Mouse (Mus musculus): ENCODE data around the gene Lactb.
"Not testable (repeated sequence)": the region's sequence is repeated elsewhere in the genome, so short reads cannot be mapped to it uniquely, and the experiment has no call there.

Gene Lactb

GRCm38 (mm10) chr9:66915869-66916785 is 59.2 kb downstream of the Lactb start:
- TF ChIP-seq CTCF (conservative IDR thresholded peaks at IDR 0.05; ENCODE audit: low read length) (no peak), NANOG (IDR thresholded peaks at IDR 0.05; ENCODE audit: borderline replicate concordance, low read length) (no peak), POU5F1 (IDR thresholded peaks at IDR 0.05; ENCODE audit: borderline replicate concordance, low read length) (no peak)
- H3K4me3 ChIP-seq (replicated peaks; ENCODE audit: low read length): no peak overlapping the region
- H3K36me3 ChIP-seq (ENCODE audit: insufficient read depth, low read length): no peaks in the 10 kb centered on the region
- H3K27me3 ChIP-seq (ENCODE audit: insufficient read depth, low read length): peaks cover 26% of the 10 kb centered on the region
- peaks cover 40% of the 10 kb centered on the region for H3K4me1 ChIP-seq (replicated peaks; ENCODE audit: low read depth, low read length)
- no peaks in the 10 kb centered on the region for H3K9me3 ChIP-seq (ENCODE audit: low read length)

GRCm38 (mm10) chr9:66915401-66915800 is 59.9 kb downstream of the Lactb start:
- Histone ChIP-seq H3K4me1 (replicated peaks; ENCODE audit: low read depth, low read length) (peaks cover 47% of the 10 kb centered on the region), H3K36me3 (ENCODE audit: insufficient read depth, low read length) (no peaks in the 10 kb centered on the region), H3K4me3 (replicated peaks; ENCODE audit: low read length) (no peak overlapping the region), H3K9me3 (ENCODE audit: low read length) (no peaks in the 10 kb centered on the region), H3K27me3 (ENCODE audit: insufficient read depth, low read length) (peaks cover 26% of the 10 kb centered on the region)
- no peak for TF ChIP-seq POU5F1 (IDR thresholded peaks at IDR 0.05; ENCODE audit: borderline replicate concordance, low read length)
- no peak for TF ChIP-seq NANOG (IDR thresholded peaks at IDR 0.05; ENCODE audit: borderline replicate concordance, low read length)
- TF ChIP-seq CTCF (conservative IDR thresholded peaks at IDR 0.05; ENCODE audit: low read length): no peak

- no peaks in the 10 kb centered on the region for H3K9me3 ChIP-seq (ENCODE audit: low read length)
- H3K4me1 ChIP-seq (replicated peaks; ENCODE audit: low read depth, low read length): peaks cover 56% of the 10 kb centered on the region
- TF ChIP-seq NANOG (IDR thresholded peaks at IDR 0.05; ENCODE audit: borderline replicate concordance, low read length) (no peak), CTCF (conservative IDR thresholded peaks at IDR 0.05; ENCODE audit: low read length) (no peak), POU5F1 (IDR thresholded peaks at IDR 0.05; ENCODE audit: borderline replicate concordance, low read length) (no peak)
- H3K4me3 ChIP-seq (replicated peaks; ENCODE audit: low read length): no peak overlapping the region
- H3K36me3 ChIP-seq (ENCODE audit: insufficient read depth, low read length): no peaks in the 10 kb centered on the region
- H3K27me3 ChIP-seq (ENCODE audit: insufficient read depth, low read length): peaks cover 26% of the 10 kb centered on the region
Observed at GRCm38 (mm10) chr9:66914540-66914939, 60.7 kb downstream of the Lactb start.

DNA sequence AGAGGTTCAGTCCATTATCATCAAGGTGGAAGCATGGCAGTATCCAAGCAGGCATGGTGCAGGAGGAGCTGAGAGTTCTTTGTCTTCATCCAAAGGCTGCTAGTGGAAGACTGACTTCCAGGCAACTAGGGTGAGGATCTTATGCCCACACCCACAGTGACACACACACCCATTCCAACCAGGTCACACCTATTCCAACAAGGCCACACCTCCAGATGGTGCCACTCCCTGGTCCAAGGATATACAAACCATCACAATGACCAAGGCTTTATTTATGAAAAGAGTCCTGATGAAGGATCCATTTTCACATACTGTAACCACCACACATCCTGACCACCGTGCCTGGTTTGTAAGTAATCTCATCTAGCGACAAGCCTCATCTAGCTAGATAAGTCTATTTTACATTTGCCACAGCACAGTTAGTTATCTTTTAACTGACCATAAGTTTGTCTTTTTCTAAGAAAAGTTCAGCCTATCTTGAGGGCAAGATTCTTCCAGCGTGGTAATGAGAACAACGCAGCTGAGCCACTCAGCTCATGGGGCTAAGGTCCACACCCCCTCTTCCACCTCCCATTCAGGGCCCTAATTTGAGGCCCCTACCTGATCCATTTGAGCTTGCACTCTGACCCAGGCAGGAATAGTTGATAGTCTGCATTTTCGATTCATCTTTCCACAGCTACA is 61.9 kb downstream of the Lactb start:
- not testable (repeated sequence) for H3K9me3 ChIP-seq (ENCODE audit: low read length); H3K36me3 ChIP-seq (ENCODE audit: insufficient read depth, low read length); H3K4me3 ChIP-seq (replicated peaks; ENCODE audit: low read length)
- Histone ChIP-seq H3K27me3 (ENCODE audit: insufficient read depth, low read length) (peaks cover 16% of the 10 kb centered on the region), H3K4me1 (replicated peaks; ENCODE audit: low read depth, low read length) (peaks cover 55% of the 10 kb centered on the region)

GRCm38 (mm10) chr9:66912304-66912703 is 63.0 kb downstream of the Lactb start:
- Histone ChIP-seq H3K9me3 (ENCODE audit: low read length) (no peaks in the 10 kb centered on the region), H3K36me3 (ENCODE audit: insufficient read depth, low read length) (no peaks in the 10 kb centered on the region), H3K4me1 (replicated peaks; ENCODE audit: low read depth, low read length) (peaks cover 54% of the 10 kb centered on the region), H3K27me3 (ENCODE audit: insufficient read depth, low read length) (peaks cover 6% of the 10 kb centered on the region), H3K4me3 (replicated peaks; ENCODE audit: low read length) (0 out of 2 replicates have a peak overlapping the region, but pooled peaks have one; percentile 10)
- TF ChIP-seq NANOG (IDR thresholded peaks at IDR 0.05; ENCODE audit: borderline replicate concordance, low read length) (no peak), CTCF (conservative IDR thresholded peaks at IDR 0.05; ENCODE audit: low read length) (no peak), POU5F1 (IDR thresholded peaks at IDR 0.05; ENCODE audit: borderline replicate concordance, low read length) (no peak)

DNA sequence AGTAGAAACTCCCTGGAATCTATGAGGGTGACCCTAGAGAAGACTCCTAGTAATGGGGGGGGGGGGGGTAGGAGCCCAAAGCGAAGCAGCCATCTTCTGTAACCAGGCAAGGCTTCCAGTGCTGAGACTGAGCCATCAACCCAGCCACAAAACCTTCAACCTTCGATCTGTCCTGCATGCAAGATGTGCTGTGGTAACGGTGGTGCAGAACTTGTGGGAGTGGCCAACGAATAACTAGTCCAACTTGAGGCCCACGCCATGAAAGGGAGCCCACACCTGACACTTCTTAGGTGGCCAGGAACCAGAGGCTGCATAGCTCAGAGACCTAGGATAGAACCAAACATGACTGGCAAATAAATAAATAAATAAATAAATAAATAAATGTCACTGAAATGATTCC is 64.6 kb downstream of the Lactb start:
- no peak overlapping the region for H3K4me3 ChIP-seq (replicated peaks; ENCODE audit: low read length)
- no peaks in the 10 kb centered on the region for H3K27me3 ChIP-seq (ENCODE audit: insufficient read depth, low read length)
- peaks cover 61% of the 10 kb centered on the region for H3K4me1 ChIP-seq (replicated peaks; ENCODE audit: low read depth, low read length)
- no peaks in the 10 kb centered on the region for H3K36me3 ChIP-seq (ENCODE audit: insufficient read depth, low read length)
- TF ChIP-seq CTCF (conservative IDR thresholded peaks at IDR 0.05; ENCODE audit: low read length) (no peak), POU5F1 (IDR thresholded peaks at IDR 0.05; ENCODE audit: borderline replicate concordance, low read length) (no peak), NANOG (IDR thresholded peaks at IDR 0.05; ENCODE audit: borderline replicate concordance, low read length) (no peak)
- H3K9me3 ChIP-seq (ENCODE audit: low read length): no peaks in the 10 kb centered on the region

DNA sequence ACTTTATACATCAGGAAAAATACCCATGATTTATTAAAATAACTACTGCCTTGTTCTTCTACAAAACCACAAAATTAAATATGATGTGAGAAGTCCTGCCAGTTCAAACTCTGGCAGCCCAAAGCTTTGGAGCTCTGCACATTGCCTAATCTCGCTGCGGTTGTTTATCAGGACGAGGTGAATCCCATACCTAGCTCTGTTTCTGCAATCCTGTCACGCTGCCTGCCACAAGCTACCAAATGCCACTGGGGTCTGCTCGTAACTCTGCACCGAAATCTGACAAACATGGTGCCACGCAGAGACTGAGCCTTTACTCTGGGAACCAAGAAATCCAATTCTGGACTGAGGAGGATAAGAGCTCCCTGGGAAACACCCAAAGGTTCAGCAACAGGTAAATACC is 65.4 kb downstream of the Lactb start:
- Histone ChIP-seq H3K27me3 (ENCODE audit: insufficient read depth, low read length) (no peaks in the 10 kb centered on the region), H3K4me3 (replicated peaks; ENCODE audit: low read length) (no peak overlapping the region), H3K36me3 (ENCODE audit: insufficient read depth, low read length) (no peaks in the 10 kb centered on the region), H3K9me3 (ENCODE audit: low read length) (no peaks in the 10 kb centered on the region), H3K4me1 (replicated peaks; ENCODE audit: low read depth, low read length) (peaks cover 57% of the 10 kb centered on the region)
- no peak for TF ChIP-seq POU5F1 (IDR thresholded peaks at IDR 0.05; ENCODE audit: borderline replicate concordance, low read length)
- no peak for TF ChIP-seq CTCF (conservative IDR thresholded peaks at IDR 0.05; ENCODE audit: low read length)
- TF ChIP-seq NANOG (IDR thresholded peaks at IDR 0.05; ENCODE audit: borderline replicate concordance, low read length): no peak

- TF ChIP-seq CTCF (conservative IDR thresholded peaks at IDR 0.05; ENCODE audit: low read length) (no peak), NANOG (IDR thresholded peaks at IDR 0.05; ENCODE audit: borderline replicate concordance, low read length) (no peak), POU5F1 (IDR thresholded peaks at IDR 0.05; ENCODE audit: borderline replicate concordance, low read length) (no peak)
- H3K4me3 ChIP-seq (replicated peaks; ENCODE audit: low read length): no peak overlapping the region
- no peaks in the 10 kb centered on the region for H3K9me3 ChIP-seq (ENCODE audit: low read length)
Observed at GRCm38 (mm10) chr9:66907746-66908397, 67.4 kb downstream of the Lactb start.

More at GRCm38 (mm10) chr9:66907746-66908397, 67.4 kb downstream of the Lactb start:
- H3K27me3 ChIP-seq (ENCODE audit: insufficient read depth, low read length): 0 out of 2 replicates have a peak, but pooled peaks cover 3% of the 10 kb centered on the region
- H3K36me3 ChIP-seq (ENCODE audit: insufficient read depth, low read length): no peaks in the 10 kb centered on the region
- peaks cover 44% of the 10 kb centered on the region for H3K4me1 ChIP-seq (replicated peaks; ENCODE audit: low read depth, low read length)

Measured in E14TG2a.4 (cell line).